Mouse (Mus musculus) limb, embryonic 13.5 days (tissue): ENCODE results near the gene Fbxl17. TPM values are rescaled to one million over a fixed set of nuclear protein-coding genes. Genes with fewer than 3 reads are reported as not detected.

Experiments used
- ATAC-seq: fragments of 200-750 bp; cut with Nextera tagmentation; 2 replicates; pipeline ENCODE4 v1.8.0; 2017; ENCODE audit warnings: low read depth, moderate number of reproducible peaks, moderate TSS enrichment; ENCODE audit not compliant: low FRiP score
- H3K27ac ChIP-seq: fragments of 300-500 bp; sonication (generic); 2 replicates; pipeline ENCODE4 v1.5.1; 2015; ENCODE audit warnings: inconsistent platforms, mild to moderate bottlenecking, moderate library complexity
- H3K27me3 ChIP-seq: fragments of 300-500 bp; sonication (generic); 2 replicates; pipeline ENCODE4 v1.6.1; 2015; ENCODE audit warnings: mild to moderate bottlenecking, inconsistent platforms
- H3K36me3 ChIP-seq: fragments of 300-500 bp; sonication (generic); 2 replicates; pipeline ENCODE4 v1.6.1; 2015; ENCODE audit warnings: inconsistent platforms, mild to moderate bottlenecking, moderate library complexity
- H3K4me1 ChIP-seq: fragments of 300-500 bp; sonication (generic); 2 replicates; pipeline ENCODE4 v1.6.1; 2015; ENCODE audit warnings: inconsistent platforms
- H3K4me2 ChIP-seq: fragments of 300-500 bp; sonication (generic); replicated peaks from 2 replicates; pipeline ENCODE4 v1.6.1; 2015; ENCODE audit warnings: inconsistent platforms, mild to moderate bottlenecking, moderate library complexity
- H3K4me3 ChIP-seq: fragments of 300-500 bp; sonication (generic); 2 replicates; pipeline ENCODE4 v1.5.1; 2015; ENCODE audit warnings: moderate library complexity, mild to moderate bottlenecking, inconsistent platforms
- H3K9ac ChIP-seq: fragments of 300-500 bp; sonication (generic); 2 replicates; pipeline ENCODE4 v1.6.1; 2015; ENCODE audit warnings: mild to moderate bottlenecking, inconsistent platforms
- H3K9me3 ChIP-seq: fragments of 300-500 bp; sonication (generic); 2 replicates; pipeline ENCODE4 v1.6.1; 2016; ENCODE audit warnings: inconsistent platforms
- WGBS: fragments of 180-500 bp; shearing (Covaris S2); methylation state at CpG from one replicate; pipeline ENCODE4 v1.1.7; 2015; 5-methylcytosine and 5-hydroxymethylcytosine counted together
- microRNA-seq: library from miRNA; unstranded; fragments of <30 nt; microRNA quantifications from one replicate; pipeline ENCODE4, GENCODE M21; 2016
- polyA plus RNA-seq: library from polyadenylated mRNA; unstranded; fragments of >200 nt; fragmentation: Nextera tagmentation; extraction: Ambion mirVana; gene quantifications from 2 replicates; pipeline ENCODE4 v1.2.1, GENCODE M21; 2015

Fbxl17 gene
- polyA plus RNA-seq, 1 experiment from 2014 or later, result 8.1 TPM

DNA sequence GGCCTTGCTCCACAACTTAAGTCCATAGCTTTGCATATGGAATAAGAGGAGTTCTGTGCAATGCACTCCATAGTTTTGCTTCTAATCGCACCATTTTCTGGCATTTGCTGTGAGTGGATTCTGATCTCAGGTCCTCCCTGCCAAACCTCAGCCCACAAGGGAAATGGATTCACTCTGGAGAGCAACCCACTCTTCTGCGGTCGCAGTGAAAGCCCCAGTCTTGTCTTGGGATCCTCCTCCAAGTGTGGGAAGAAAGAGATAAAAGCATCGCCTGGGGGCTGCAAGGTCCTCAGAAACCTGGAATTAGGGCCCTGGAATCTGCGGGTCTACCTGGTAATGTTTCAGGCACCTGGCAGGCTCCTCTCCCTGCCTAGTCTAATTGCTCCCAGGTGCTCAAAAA is 466.7 kb downstream of the Fbxl17 start:
- no peak for ATAC-seq
- 53% methylated on average over 5 of the region's 5 CpGs for WGBS
- Histone ChIP-seq H3K4me1 (peaks cover 57% of the 10 kb centered on the region), H3K27ac (no peak overlapping the region), H3K4me3 (no peak overlapping the region), H3K36me3 (no peaks in the 10 kb centered on the region), H3K9ac (no peak overlapping the region), H3K27me3 (no peaks in the 10 kb centered on the region), H3K9me3 (no peaks in the 10 kb centered on the region), H3K4me2 (no peak overlapping the region)

DNA sequence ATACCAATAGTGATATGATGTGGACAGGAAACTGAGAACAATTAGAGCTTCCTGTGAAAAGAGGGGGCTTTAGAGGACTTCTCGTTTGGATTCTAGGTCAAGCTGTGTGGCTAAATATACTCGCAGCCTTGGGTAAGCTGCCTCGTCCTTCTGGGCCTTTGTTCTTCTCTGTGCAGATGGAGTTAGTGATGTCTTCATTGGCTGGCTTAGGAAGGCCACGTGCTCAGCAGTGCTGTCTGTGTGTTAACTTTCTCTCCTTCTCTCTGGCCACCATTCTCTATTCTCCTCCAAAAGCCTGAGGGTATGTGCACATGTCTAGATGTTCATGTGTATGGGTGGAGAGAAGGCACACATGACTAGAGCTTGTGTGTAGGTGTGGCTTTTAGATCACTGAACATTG is 470.7 kb downstream of the Fbxl17 start:
- no peak overlapping the region for H3K9ac ChIP-seq
- 49% methylated on average over 4 of the region's 4 CpGs for WGBS
- ATAC-seq, result no peak
- no peak overlapping the region for H3K27ac ChIP-seq
- H3K36me3 ChIP-seq, result no peaks in the 10 kb centered on the region
- peaks cover 40% of the 10 kb centered on the region for H3K4me1 ChIP-seq
- no peaks in the 10 kb centered on the region for H3K27me3 ChIP-seq
- no peaks in the 10 kb centered on the region for H3K9me3 ChIP-seq
- H3K4me3 ChIP-seq, result no peak overlapping the region
- H3K4me2 ChIP-seq, result no peak overlapping the region

DNA sequence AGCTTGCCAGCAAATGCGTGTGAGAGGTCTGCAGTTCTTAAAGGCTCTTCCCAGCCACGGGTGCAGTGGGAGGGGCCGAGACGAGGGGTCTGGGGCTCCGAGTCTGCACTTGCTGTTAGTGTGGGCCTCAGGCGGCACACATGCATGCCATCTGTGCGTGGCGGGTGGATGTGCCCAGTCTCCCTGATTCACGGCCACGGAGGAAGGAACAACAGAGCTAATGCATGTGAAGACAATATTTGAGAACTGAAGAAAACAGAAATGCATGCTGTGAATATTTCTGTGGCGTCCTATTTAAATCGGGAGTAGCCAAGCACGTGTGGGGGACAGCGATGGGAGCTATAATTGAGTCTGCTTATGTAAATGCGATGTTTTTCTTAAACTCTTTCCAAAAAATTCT is 474.6 kb downstream of the Fbxl17 start:
- WGBS, result 29% methylated on average over 15 of the region's 15 CpGs
- no peak overlapping the region for H3K4me3 ChIP-seq
- no peaks in the 10 kb centered on the region for H3K36me3 ChIP-seq
- H3K4me1 ChIP-seq, result peaks cover 18% of the 10 kb centered on the region
- no peak overlapping the region for H3K9ac ChIP-seq
- H3K27ac ChIP-seq, result no peak overlapping the region
- no peaks in the 10 kb centered on the region for H3K27me3 ChIP-seq
- no peaks in the 10 kb centered on the region for H3K9me3 ChIP-seq
- peak overlapping the region; percentile 52 for H3K4me2 ChIP-seq
- ATAC-seq, result no peak

DNA sequence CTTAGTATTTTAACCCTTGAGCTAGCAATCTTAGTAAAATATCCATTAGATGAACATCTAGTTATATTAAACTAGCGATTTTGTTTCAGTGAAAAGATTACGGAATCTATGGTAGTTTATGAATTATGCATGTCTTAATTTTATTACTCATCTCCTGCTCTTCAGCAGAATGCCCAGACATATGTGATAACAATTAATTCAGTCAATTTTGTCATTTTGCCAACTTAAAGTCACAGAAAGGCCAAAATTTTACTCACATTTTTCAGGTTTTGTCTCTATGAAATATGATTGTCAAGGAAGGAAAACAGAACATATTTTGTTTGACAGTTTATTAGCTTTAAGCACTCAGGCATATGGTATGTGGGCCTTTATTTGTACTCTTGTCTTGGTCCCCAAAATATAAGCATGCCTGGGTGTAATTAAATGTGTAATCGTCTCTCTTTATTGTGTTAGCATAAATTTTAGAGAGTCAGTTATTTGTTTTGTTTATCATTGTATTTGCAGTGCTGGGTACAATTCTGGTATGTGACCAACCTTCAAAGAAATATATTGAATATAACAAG is 482.1 kb downstream of the Fbxl17 start:
- no peak overlapping the region for H3K4me3 ChIP-seq
- ATAC-seq, result no peak
- no peaks in the 10 kb centered on the region for H3K4me1 ChIP-seq
- H3K4me2 ChIP-seq, result no peak overlapping the region
- H3K9ac ChIP-seq, result no peak overlapping the region
- H3K9me3 ChIP-seq, result no peaks in the 10 kb centered on the region
- H3K27ac ChIP-seq, result no peak overlapping the region
- H3K36me3 ChIP-seq, result no peaks in the 10 kb centered on the region
- 87% methylated on average over 3 of the region's 3 CpGs for WGBS
- no peaks in the 10 kb centered on the region for H3K27me3 ChIP-seq

DNA sequence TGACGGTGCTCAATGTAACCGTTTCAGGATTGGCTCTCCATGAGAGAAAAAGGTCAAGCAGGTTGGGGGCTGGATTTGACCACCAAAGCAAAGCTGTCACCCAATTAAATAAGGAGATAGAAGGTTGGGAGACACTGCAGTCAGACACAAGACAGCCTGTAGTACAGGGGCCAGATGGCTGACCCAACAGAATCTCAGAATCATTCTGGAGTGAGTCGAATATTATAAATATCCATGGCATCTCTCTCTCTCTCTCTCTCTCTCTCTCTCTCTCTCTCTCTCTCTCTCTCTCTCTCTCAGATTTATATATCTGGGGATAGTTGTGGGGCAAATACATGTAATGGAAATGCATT is 487.3 kb downstream of the Fbxl17 start:
- Histone ChIP-seq H3K27me3 (no peaks in the 10 kb centered on the region), H3K4me3 (no peak overlapping the region), H3K4me2 (no peak overlapping the region), H3K9ac (no peak overlapping the region), H3K9me3 (no peaks in the 10 kb centered on the region), H3K36me3 (no peaks in the 10 kb centered on the region), H3K4me1 (peaks cover 18% of the 10 kb centered on the region), H3K27ac (no peak overlapping the region)
- 57% methylated on average over 3 of the region's 3 CpGs for WGBS
- ATAC-seq, result no peak

DNA sequence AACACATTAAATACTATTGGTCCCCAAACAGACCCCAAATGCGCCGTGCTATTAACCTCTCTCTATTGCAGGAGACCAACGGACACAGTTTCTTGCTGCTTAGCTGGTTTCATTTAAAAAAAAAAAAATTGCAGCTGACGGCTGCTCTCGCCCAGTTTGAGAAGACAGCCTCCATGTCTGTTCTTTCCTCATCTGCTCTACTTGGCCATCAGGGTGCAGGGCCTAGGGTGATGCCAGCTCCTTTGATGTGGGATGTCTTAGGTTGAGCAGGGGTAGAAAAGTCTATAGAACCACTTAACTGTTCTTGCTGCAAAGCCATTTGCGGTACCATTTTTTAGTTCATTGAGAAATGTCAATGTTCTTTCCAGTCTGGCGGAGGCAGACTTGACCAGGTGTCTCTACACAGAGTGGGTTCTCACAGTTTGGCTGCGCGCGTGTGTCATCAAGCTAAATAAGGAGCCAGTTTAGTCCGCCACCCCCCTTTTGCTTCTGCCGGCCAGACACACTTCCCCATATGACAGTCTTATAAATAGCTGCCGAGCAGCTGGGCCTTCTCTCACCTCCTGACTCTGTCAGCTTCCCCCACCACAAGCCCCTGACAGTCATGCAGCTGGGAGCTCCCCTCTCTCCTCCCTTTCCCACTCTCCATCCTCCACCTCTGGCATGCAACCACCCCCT is 487.8 kb downstream of the Fbxl17 start:
- Histone ChIP-seq H3K4me3 (no peak overlapping the region), H3K9ac (no peak overlapping the region), H3K27me3 (no peaks in the 10 kb centered on the region), H3K27ac (no peak overlapping the region), H3K36me3 (no peaks in the 10 kb centered on the region), H3K9me3 (no peaks in the 10 kb centered on the region), H3K4me1 (peaks cover 19% of the 10 kb centered on the region), H3K4me2 (no peak overlapping the region)
- peak; percentile 68 for ATAC-seq
- 68% methylated on average over 13 of the region's 13 CpGs for WGBS

DNA sequence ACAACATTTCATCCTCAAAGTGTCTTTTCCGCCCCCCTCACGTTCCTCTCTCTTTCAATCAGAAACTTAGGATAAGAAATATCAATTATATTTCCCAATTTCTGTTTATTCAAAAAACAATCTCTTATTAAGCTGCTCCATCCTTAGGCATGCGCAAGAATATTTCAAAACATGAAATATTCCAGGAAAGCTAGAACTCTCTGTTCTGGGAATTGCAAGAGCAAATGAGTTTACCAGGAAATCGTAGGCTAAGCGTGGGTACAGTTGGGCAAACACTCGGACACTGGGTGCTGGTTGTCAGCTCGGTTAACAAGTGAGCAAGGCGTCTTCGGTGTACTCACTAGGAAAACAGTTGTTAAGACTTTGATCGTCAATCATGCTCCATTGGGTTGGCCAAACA is 489.0 kb downstream of the Fbxl17 start:
- no peaks in the 10 kb centered on the region for H3K9me3 ChIP-seq
- H3K36me3 ChIP-seq, result no peaks in the 10 kb centered on the region
- H3K4me3 ChIP-seq, result no peak overlapping the region
- no peak overlapping the region for H3K27ac ChIP-seq
- H3K9ac ChIP-seq, result no peak overlapping the region
- whole genome bisulfite sequencing, result 90% methylated on average over 10 of the region's 10 CpGs
- H3K4me1 ChIP-seq, result peaks cover 19% of the 10 kb centered on the region
- H3K27me3 ChIP-seq, result no peaks in the 10 kb centered on the region
- no peak for ATAC-seq
- no peak overlapping the region for H3K4me2 ChIP-seq

DNA sequence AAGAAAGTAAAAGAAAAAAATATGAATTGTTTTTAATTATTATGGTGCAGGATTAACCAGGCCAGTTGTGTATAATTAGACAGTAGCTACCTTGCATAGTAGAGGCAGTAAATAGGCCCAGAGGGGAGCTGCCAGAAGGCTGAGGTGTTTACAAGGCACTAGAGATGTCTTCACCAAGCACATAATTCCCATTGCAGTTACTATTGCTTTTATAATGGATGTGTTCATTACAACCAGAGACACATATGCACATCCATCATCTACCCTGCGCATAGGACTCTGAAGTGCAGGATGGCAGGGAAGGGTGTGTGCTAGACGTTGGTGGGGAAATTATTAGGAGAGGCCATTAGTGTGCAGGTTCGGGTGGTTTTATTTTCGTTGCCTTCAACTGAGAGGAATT is 491.0 kb downstream of the Fbxl17 start:
- Histone ChIP-seq H3K27me3 (no peaks in the 10 kb centered on the region), H3K4me2 (no peak overlapping the region), H3K36me3 (no peaks in the 10 kb centered on the region), H3K27ac (no peak overlapping the region), H3K4me3 (no peak overlapping the region), H3K9me3 (no peaks in the 10 kb centered on the region), H3K9ac (no peak overlapping the region), H3K4me1 (peaks cover 26% of the 10 kb centered on the region)
- WGBS, result 20% methylated on average over 4 of the region's 4 CpGs
- ATAC-seq, result no peak

DNA sequence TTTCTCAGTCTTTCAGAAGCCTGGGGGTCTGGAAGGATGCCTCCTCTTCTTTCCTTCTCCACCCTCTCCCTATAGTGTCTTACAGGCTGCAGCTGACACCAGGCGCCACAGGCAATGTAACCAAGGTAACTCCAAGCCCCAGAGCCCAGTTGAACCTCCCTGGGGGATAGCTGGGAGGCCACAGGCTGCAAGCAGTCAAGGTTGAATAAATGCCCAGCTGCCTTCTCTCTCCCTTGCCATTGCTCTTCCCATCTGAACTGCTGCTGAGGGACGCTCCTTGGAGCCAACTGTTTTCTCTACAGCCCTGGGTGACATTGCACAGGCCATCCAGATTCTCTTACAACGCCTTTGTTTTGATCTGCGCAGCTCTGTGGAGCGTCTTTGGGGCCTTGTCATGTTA is 491.5 kb downstream of the Fbxl17 start:
- no peak overlapping the region for H3K4me3 ChIP-seq
- H3K27ac ChIP-seq, result no peak overlapping the region
- peak; percentile 52 for ATAC-seq
- H3K4me1 ChIP-seq, result peaks cover 26% of the 10 kb centered on the region
- H3K27me3 ChIP-seq, result no peaks in the 10 kb centered on the region
- no peak overlapping the region for H3K9ac ChIP-seq
- H3K9me3 ChIP-seq, result no peaks in the 10 kb centered on the region
- 20% methylated on average over 5 of the region's 5 CpGs for WGBS
- H3K36me3 ChIP-seq, result no peaks in the 10 kb centered on the region
- H3K4me2 ChIP-seq, result no peak overlapping the region

DNA sequence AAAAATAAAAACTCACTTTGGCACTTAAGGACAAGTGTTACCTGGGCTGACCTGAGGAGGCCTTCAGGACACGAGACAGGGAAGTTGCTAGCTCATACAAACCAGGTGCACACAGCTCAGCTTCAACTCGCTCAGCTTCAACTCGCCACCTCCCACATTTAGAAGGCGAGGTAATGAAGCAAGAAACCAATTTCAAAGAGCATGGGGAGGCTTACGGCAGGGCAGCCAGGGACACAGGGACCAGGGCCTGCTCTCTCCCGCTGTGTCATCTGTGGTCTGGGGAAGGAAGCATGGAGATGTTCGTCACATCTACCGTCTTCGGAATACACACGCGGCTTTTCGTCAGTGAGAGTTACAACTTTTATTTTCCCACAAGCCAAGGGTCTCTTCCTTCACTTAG is 491.9 kb downstream of the Fbxl17 start:
- peaks cover 26% of the 10 kb centered on the region for H3K4me1 ChIP-seq
- no peaks in the 10 kb centered on the region for H3K36me3 ChIP-seq
- no peak for ATAC-seq
- H3K27ac ChIP-seq, result no peak overlapping the region
- H3K4me2 ChIP-seq, result no peak overlapping the region
- H3K27me3 ChIP-seq, result no peaks in the 10 kb centered on the region
- no peaks in the 10 kb centered on the region for H3K9me3 ChIP-seq
- no peak overlapping the region for H3K9ac ChIP-seq
- H3K4me3 ChIP-seq, result no peak overlapping the region
- 56% methylated on average over 12 of the region's 12 CpGs for WGBS

Small RNAs within 50 kb of the gene (microRNA-seq; reads per million reads assigned to microRNA genes)
- gene Gm24813, result not detected
